Mouse (Mus musculus) C2C12 (cell line): ENCODE measurements around the gene Acd.

Source experiments
- CEBPB ChIP-seq: IDR thresholded peaks from one replicate; pipeline ENCODE4 v1.6.1; 2011; ENCODE audit warnings: low read depth, mild to moderate bottlenecking, control low read depth, moderate library complexity
- CTCF ChIP-seq: IDR thresholded peaks from one replicate; pipeline ENCODE4 v1.5.1; 2011; ENCODE audit not compliant: control insufficient read depth, insufficient read depth, insufficient read length
- FOSL1 ChIP-seq: IDR thresholded peaks from one replicate; pipeline ENCODE4 v1.8.0; 2011; ENCODE audit warnings: mild to moderate bottlenecking, low read length; ENCODE audit not compliant: poor library complexity, insufficient read depth, severe bottlenecking
- MAX ChIP-seq: IDR thresholded peaks from one replicate; pipeline ENCODE4 v1.6.1; 2011; ENCODE audit warnings: mild to moderate bottlenecking, control low read depth
- MYOG ChIP-seq: IDR thresholded peaks from one replicate; pipeline ENCODE4 v1.6.1; 2011; ENCODE audit not compliant: control insufficient read depth, insufficient read length; ENCODE audit errors: extremely low read depth
- USF1 ChIP-seq: IDR thresholded peaks from one replicate; pipeline ENCODE4 v1.6.1; 2011; ENCODE audit warnings: low read depth, mild to moderate bottlenecking, control low read depth, moderate library complexity

DNA sequence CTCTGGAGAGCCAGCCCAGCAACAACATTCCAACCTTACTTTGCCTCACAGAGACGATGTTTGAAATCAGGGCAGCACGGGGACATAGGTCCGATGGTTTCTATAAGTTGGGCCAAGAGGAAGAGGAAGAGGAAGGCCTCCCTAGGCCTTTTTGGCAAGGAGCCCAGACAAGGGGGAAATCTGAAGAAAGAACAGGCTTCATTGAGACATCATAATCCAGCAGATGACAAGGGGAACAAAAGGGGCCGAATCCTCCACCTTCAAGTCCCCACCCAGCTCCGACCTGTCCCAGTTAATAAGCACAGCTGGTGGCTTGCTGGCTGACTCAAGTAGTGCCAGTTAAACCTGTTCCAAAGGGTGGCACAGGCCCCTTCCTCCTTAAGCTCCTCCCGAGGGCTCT is 14.1 kb upstream of the Acd start:
- TF ChIP-seq CTCF = no peak
- TF ChIP-seq USF1 = no peak
- no peak for TF ChIP-seq MYOG
- TF ChIP-seq CEBPB = no peak
- TF ChIP-seq MAX = no peak
- TF ChIP-seq FOSL1 = no peak
